Mouse (Mus musculus) liver, postnatal 0 days (tissue): ENCODE measurements around the gene Stx16. TPM values are rescaled to one million over a fixed set of nuclear protein-coding genes. Genes with fewer than 3 reads are reported as not detected.

Experiments
- ATAC-seq: fragments of 200-750 bp; cut with Nextera tagmentation; 2 replicates; pipeline ENCODE4 v1.8.0; 2017; ENCODE audit warnings: mild to moderate bottlenecking, moderate library complexity
- DNase-seq: peaks from one replicate; pipeline ENCODE4 v3.0.0-alpha.2; 2016
- H3K27ac ChIP-seq: fragments of 300-500 bp; sonication (generic); 2 replicates; pipeline ENCODE4 v1.5.1; 2014; ENCODE audit warnings: antibody characterized with exemption, moderate library complexity, mild to moderate bottlenecking, low read depth
- H3K27me3 ChIP-seq: fragments of 300-500 bp; sonication (generic); 2 replicates; pipeline ENCODE4 v1.6.1; 2014; ENCODE audit warnings: low read length, control low read depth, mixed read lengths; ENCODE audit not compliant: insufficient read depth
- H3K36me3 ChIP-seq: fragments of 300-500 bp; sonication (generic); replicated peaks from 2 replicates; pipeline ENCODE4 v1.6.1; 2014; ENCODE audit warnings: mild to moderate bottlenecking, control low read depth, low read length, moderate library complexity, mixed read lengths; ENCODE audit not compliant: insufficient read depth
- H3K4me1 ChIP-seq: fragments of 300-500 bp; sonication (generic); 2 replicates; pipeline ENCODE4 v1.6.1; 2014; ENCODE audit warnings: antibody characterized with exemption, mild to moderate bottlenecking, control low read depth; ENCODE audit not compliant: insufficient read depth
- H3K4me2 ChIP-seq: fragments of 300-500 bp; sonication (generic); 2 replicates; pipeline ENCODE4 v1.6.1; 2014; ENCODE audit warnings: low read depth, mild to moderate bottlenecking, low read length, moderate library complexity, mixed read lengths
- H3K4me3 ChIP-seq: fragments of 300-500 bp; sonication (generic); 2 replicates; pipeline ENCODE4 v1.5.1; 2014; ENCODE audit warnings: low read depth, low read length
- H3K9ac ChIP-seq: fragments of 300-500 bp; sonication (generic); replicated peaks from 2 replicates; pipeline ENCODE4 v1.6.1; 2014; ENCODE audit warnings: mild to moderate bottlenecking, moderate library complexity
- H3K9me3 ChIP-seq: fragments of 300-500 bp; sonication (generic); 2 replicates; pipeline ENCODE4 v1.6.1; 2016; ENCODE audit warnings: mild to moderate bottlenecking, control low read depth, low read length, mixed read lengths
- CTCF ChIP-seq: sonication (generic); IDR thresholded peaks from 2 replicates; pipeline ENCODE4 v1.5.1; 2016; ENCODE audit warnings: antibody characterized with exemption, low read depth
- EP300 ChIP-seq: IDR thresholded peaks from 2 replicates; pipeline ENCODE4 v1.6.1; 2016; ENCODE audit warnings: antibody characterized with exemption, low read depth, mild to moderate bottlenecking
- WGBS: fragments of 180-500 bp; shearing (Covaris S2); extraction: QIAGEN DNeasy Blood & Tissue Kit; methylation state at CpG from one replicate; pipeline ENCODE4 v1.1.7; 2014; ENCODE audit not compliant: insufficient replicate concordance; 5-methylcytosine and 5-hydroxymethylcytosine counted together
- polyA plus RNA-seq: library from polyadenylated mRNA; unstranded; fragments of >200 nt; fragmentation: Nextera tagmentation; extraction: Ambion mirVana; gene quantifications from 2 replicates; pipeline ENCODE4 v1.2.1, GENCODE M21; 2015

Gene Stx16
- polyA plus RNA-seq, 1 experiment from 2014 or later: 2.9 TPM

DNA sequence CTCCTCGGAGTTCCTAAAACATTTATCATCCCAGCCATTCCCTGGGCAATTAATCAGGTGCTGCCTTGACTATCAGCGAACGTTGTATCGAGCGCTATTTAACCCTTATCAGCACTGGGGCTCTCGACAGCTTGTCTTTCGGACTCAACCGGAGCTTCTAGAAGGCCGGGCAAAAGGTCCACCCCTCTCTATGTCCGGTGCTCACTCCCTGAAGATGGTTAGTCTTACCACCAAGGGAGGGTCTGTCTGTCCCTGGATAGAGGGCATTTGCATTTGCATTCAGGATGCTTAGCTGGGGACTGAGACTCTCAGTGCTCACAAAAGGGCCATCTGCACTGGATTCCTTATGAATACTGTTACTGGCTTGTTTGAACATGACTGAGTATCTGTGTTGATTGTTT, 25.0 kb upstream of the Stx16 start:
- DNase-seq: no peak
- TF ChIP-seq CTCF: no peak
- TF ChIP-seq EP300: no peak
- H3K27me3 ChIP-seq: no peaks in the 10 kb centered on the region
- H3K36me3 ChIP-seq: no peaks in the 10 kb centered on the region
- no peak overlapping the region for H3K4me2 ChIP-seq
- WGBS: 17% methylated on average over 10 of the region's 10 CpGs
- H3K27ac ChIP-seq: no peak overlapping the region
- no peak overlapping the region for H3K9ac ChIP-seq
- no peak overlapping the region for H3K4me3 ChIP-seq
- H3K9me3 ChIP-seq: no peaks in the 10 kb centered on the region
- no peaks in the 10 kb centered on the region for H3K4me1 ChIP-seq
- no peak for ATAC-seq

- no peaks in the 10 kb centered on the region for H3K36me3 ChIP-seq
- H3K9ac ChIP-seq: no peak overlapping the region
- H3K4me3 ChIP-seq: no peak overlapping the region
- 90% methylated on average over 3 of the region's 3 CpGs for WGBS
- H3K27me3 ChIP-seq: no peaks in the 10 kb centered on the region
- no peaks in the 10 kb centered on the region for H3K4me1 ChIP-seq
- no peak overlapping the region for H3K27ac ChIP-seq
- H3K9me3 ChIP-seq: no peaks in the 10 kb centered on the region
- no peak overlapping the region for H3K4me2 ChIP-seq
- ATAC-seq (no peak), DNase-seq (no peak)
- TF ChIP-seq EP300 (no peak), CTCF (no peak)
Measured at GRCm38 (mm10) chr2:174054496-174054895, 21.6 kb upstream of the Stx16 start.

DNA sequence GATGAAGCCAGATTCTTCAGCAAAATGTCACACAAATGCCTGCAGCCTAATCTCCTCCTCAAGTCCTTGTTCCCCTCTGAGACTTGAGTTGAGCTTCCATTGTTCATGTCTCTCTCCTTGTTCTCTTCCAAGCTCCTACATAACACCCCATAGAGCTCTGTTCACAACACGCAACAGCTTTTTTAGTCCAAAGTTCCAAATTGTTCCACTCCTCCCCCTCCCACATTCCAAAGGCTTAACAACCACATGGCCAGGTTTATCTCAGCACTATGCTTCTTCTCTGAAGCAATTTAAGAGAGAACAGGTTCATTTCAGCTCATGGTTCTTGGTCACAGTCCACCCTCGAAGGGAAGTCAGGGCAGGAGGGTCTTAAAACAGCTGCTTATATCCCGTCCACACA, 18.4 kb upstream of the Stx16 start:
- Histone ChIP-seq H3K27me3 (no peaks in the 10 kb centered on the region), H3K4me1 (no peaks in the 10 kb centered on the region), H3K9me3 (no peaks in the 10 kb centered on the region), H3K36me3 (no peaks in the 10 kb centered on the region), H3K4me2 (no peak overlapping the region), H3K9ac (no peak overlapping the region), H3K4me3 (no peak overlapping the region), H3K27ac (no peak overlapping the region)
- WGBS: 78% methylated on average over 3 of the region's 3 CpGs
- ATAC-seq (no peak), DNase-seq (no peak)
- TF ChIP-seq CTCF (no peak), EP300 (no peak)

DNA sequence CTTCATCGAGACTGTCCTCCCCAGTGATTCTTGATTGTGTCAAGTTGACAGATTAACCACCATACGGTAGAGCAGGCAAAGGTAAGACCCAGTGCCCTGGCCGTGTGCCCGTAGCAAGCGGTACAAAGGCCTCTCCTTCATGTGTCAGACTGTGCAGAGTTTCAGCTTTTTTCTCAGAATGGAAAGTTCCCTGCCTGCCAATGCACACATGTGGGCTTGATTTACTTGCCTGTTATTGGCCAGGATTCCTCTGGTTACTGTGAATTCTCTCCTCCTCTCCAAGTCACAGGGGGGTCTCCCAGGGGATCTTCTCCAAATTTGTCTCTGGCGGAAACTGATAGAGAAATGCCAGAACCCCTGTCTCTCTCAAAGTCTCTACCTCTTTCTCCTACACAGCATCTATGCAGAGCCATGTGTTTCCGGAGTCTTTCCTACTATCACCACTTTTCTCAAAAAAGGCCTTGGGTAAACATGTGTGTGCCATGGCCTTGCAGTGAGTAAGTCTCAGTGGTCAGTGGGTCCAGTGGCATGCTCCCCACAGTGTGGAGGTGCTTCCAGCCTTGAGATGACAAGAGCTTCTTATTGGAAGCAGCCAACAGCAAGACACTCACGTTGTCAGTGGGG, 17.7 kb upstream of the Stx16 start:
- Histone ChIP-seq H3K4me1 (no peaks in the 10 kb centered on the region), H3K36me3 (no peaks in the 10 kb centered on the region), H3K27ac (no peak overlapping the region), H3K4me3 (no peak overlapping the region), H3K9ac (no peak overlapping the region), H3K27me3 (no peaks in the 10 kb centered on the region), H3K4me2 (no peak overlapping the region), H3K9me3 (no peaks in the 10 kb centered on the region)
- DNase-seq (peak; percentile 8), ATAC-seq (no peak)
- WGBS: 82% methylated on average over 8 of the region's 8 CpGs
- no peak for TF ChIP-seq CTCF
- no peak for TF ChIP-seq EP300

DNA sequence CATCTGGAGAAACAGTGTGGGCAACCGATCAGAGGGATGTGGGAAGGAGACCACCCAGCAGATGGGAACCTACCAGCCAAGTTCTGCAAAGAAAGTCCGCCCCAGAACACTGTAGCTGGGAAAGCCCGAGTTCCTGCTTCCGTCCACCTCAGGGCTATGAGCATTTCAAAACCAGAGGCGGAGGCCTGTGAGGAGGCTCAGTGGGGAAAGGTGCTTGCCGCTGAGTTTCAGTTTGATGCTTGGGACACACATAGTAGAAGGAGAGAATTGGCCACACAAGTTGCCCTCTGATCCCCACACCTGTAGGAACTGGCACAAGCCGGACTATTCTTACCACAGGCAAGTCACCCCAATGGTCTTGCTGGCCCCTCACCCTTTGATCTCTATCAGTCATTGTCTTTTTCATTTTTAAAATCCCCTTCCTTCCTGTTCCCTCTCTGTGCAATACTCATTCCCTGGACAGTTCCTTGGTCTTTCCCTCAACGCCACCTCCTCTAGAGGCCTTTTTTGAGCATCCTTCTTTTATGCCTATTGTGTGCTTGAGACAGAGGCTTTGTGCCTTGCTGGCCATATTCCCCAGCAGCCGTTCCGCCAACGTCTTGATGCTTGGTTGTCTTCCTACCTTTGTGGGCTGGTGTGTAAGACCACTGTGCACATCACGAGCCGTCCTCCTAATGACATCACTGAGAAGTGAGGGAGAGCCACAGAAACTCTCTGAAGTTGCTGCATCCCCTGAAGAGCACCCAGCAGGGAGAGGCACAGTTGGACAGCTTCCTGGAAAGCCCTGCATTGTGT, 16.3 kb upstream of the Stx16 start:
- no peak for TF ChIP-seq CTCF
- no peak for TF ChIP-seq EP300
- Histone ChIP-seq H3K4me3 (no peak overlapping the region), H3K9ac (no peak overlapping the region), H3K36me3 (no peaks in the 10 kb centered on the region), H3K27me3 (no peaks in the 10 kb centered on the region), H3K4me1 (no peaks in the 10 kb centered on the region), H3K27ac (no peak overlapping the region), H3K4me2 (no peak overlapping the region), H3K9me3 (no peaks in the 10 kb centered on the region)
- WGBS: 79% methylated on average over 13 of the region's 13 CpGs
- ATAC-seq: no peak
- DNase-seq: peak; percentile 9

GRCm38 (mm10) chr2:174061219-174061618, 14.9 kb upstream of the Stx16 start:
- H3K9ac ChIP-seq: no peak overlapping the region
- H3K4me2 ChIP-seq: no peak overlapping the region
- ATAC-seq (no peak), DNase-seq (peak; percentile 7)
- H3K9me3 ChIP-seq: no peaks in the 10 kb centered on the region
- H3K4me3 ChIP-seq: no peak overlapping the region
- H3K36me3 ChIP-seq: no peaks in the 10 kb centered on the region
- no peaks in the 10 kb centered on the region for H3K4me1 ChIP-seq
- TF ChIP-seq EP300: no peak
- no peak for TF ChIP-seq CTCF
- H3K27me3 ChIP-seq: no peaks in the 10 kb centered on the region
- 25% methylated on average over 2 of the region's 2 CpGs for WGBS
- no peak overlapping the region for H3K27ac ChIP-seq
